In the genomic region with DNA sequence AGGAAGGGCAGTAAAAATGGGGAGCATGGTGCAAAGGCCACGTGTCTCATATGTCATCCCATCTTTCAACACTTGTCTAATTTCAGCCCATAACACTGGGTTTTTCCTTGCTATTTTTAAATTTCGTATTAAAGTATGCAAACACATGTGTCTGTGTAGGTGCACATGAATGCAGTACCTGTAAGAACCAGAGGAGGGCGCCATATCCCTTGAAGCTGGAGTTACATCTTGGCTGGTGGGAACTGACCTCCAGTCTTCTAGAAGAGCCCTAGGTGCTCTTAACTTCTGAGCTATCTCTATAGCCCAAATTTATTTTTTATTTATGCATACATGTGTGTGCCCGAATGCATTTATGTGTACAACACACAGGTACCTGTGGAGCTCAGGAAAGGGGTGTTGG, we compare ENCODE assay signal across 14 mouse cellular contexts. TPM values are rescaled to one million over a fixed set of nuclear protein-coding genes. Genes with fewer than 3 reads are reported as not detected.
DNase-seq lines count a peak whose midpoint lies in the region; ATAC-seq and TF ChIP-seq lines count a peak whose summit lies in the region.
"Had no signal": no experiment of that assay in that cellular context is flagged by ENCODE, and none has a peak within 500 bp of the region (broad histone marks: within the 10 kb centered on the region; RNA-seq: fewer than 3 reads in every experiment).

No protein-coding gene starts in this region.

- 67% methylated on average over 4 of the region's 4 CpGs for WGBS in heart, adult 2 months

- in situ Hi-C loops in Patski (cut with MboI; ENCODE audit: low pct_unique_long_range_greater_than_20kb): no loop called here

- no peaks in the 10 kb centered on the region for H3K4me1 ChIP-seq in heart, adult 2 months (ENCODE audit: control insufficient read depth, insufficient read depth, low read length)
- H3K4me1 ChIP-seq: hindbrain, embryonic 10.5 days; limb, embryonic 12.5 days; midbrain, embryonic 15.5 days had no signal

- H3K79me2 ChIP-seq in heart, adult 2 months (replicated peaks; ENCODE audit: control insufficient read depth, insufficient read depth, low read length): no peaks in the 10 kb centered on the region

- TF ChIP-seq CTCF in heart, adult 2 months (IDR thresholded peaks at IDR 0.05): peak; percentile 39
- peak; percentile 19 for TF ChIP-seq CTCF in Patski (IDR thresholded peaks at IDR 0.05)

- no peak for TF ChIP-seq EP300 in heart, adult 2 months (IDR thresholded peaks at IDR 0.05; ENCODE audit: insufficient read depth, low read depth, low read length)

- intact Hi-C loops in heart, adult 2 months (cut with DNase I): no loop called here
- intact Hi-C loops in heart, postnatal 36 days (cut with DNase I): no loop called here

- no peak for ATAC-seq in Patski
- ATAC-seq: midbrain, embryonic 15.5 days had no signal

- no peaks in the 10 kb centered on the region for H3K27me3 ChIP-seq in heart, adult 2 months (ENCODE audit: control insufficient read depth, insufficient read depth, low read length)
- H3K27me3 ChIP-seq in Patski: peaks cover 12% of the 10 kb centered on the region
- no peaks in the 10 kb centered on the region for H3K27me3 ChIP-seq in splenic B cell, adult 2 months (ENCODE audit: control insufficient read depth, insufficient read depth, low read length, poor library complexity, severe bottlenecking)
- H3K27me3 ChIP-seq: limb, embryonic 12.5 days; midbrain, embryonic 15.5 days had no signal

- no peaks in the 10 kb centered on the region for H3K36me3 ChIP-seq in heart, adult 2 months (ENCODE audit: control insufficient read depth, insufficient read depth, low read length)
- no peaks in the 10 kb centered on the region for H3K36me3 ChIP-seq in splenic B cell, adult 2 months (ENCODE audit: control insufficient read depth, insufficient read depth, low read length, poor library complexity, severe bottlenecking)
- H3K36me3 ChIP-seq: hindbrain, embryonic 10.5 days; limb, embryonic 12.5 days; midbrain, embryonic 15.5 days had no signal

- no peak overlapping the region for H3K9ac ChIP-seq in heart, adult 2 months (ENCODE audit: low read depth, low read length)
- H3K9ac ChIP-seq: limb, embryonic 12.5 days; midbrain, embryonic 15.5 days had no signal

- no peak overlapping the region for H3K27ac ChIP-seq in heart, adult 2 months
- H3K27ac ChIP-seq: hindbrain, embryonic 10.5 days; limb, embryonic 12.5 days; midbrain, embryonic 15.5 days had no signal

- TF ChIP-seq POLR2A in heart, adult 2 months (IDR thresholded peaks at IDR 0.05; ENCODE audit: insufficient read depth, low read depth, low read length): no peak

- DNase-seq in heart, adult 2 months: no peak
- DNase-seq in heart, postnatal 36 days: no peak
- DNase-seq in 416B (ENCODE audit: low read depth) (peak; percentile 23), Patski (ENCODE audit: low read depth, low spot score) (no peak)
- peak; percentile 39 for DNase-seq in splenic B cell, adult 2 months (ENCODE audit: low read depth, low spot score)
- no peak for DNase-seq in urinary bladder, postnatal 36 days (ENCODE audit: low spot score in 2 of 2)
- DNase-seq in embryo, embryonic 10.5 days (ENCODE audit: low spot score): no peak
- DNase-seq in urinary bladder, adult 2 months (ENCODE audit: low spot score): no peak
- DNase-seq: kidney, adult 8-10 months; right cerebral cortex, postnatal 25 days had no signal

- POLR2A ChIA-PET in Patski (lab: Charles Lee): interaction anchor here (0.7 kb wide), 1 partner anchor 211 kb away, joined by 4 read pairs; no protein-coding TSS in a partner anchor

- CTCF ChIA-PET in Patski (lab: Charles Lee): interaction anchor here (1.1 kb wide), 1 partner anchor 10 kb away, joined by 4 read pairs; no protein-coding TSS in a partner anchor

- H3K4me3 ChIP-seq in heart, adult 2 months: no peak overlapping the region
- H3K4me3 ChIP-seq: hindbrain, embryonic 10.5 days; limb, embryonic 12.5 days; midbrain, embryonic 15.5 days had no signal

RNA-seq across cellular contexts. Expression of gene Gm2174, which starts 30.2 kb away (rescaled TPM):
- under 1 TPM in 1 of 2 experiments, not detected in 1; 0.86 TPM for total RNA-seq in heart, adult 2 months (2021)
- polyA plus RNA-seq in heart, adult 2 months (2012; rRNA removed): 2.9 and 3.9 TPM in 2 replicates
- under 1 TPM; 0.79 to 0.92 TPM for total RNA-seq in heart, postnatal 36 days (2021)
- polyA plus RNA-seq in Patski (2021): not detected
- polyA plus RNA-seq in urinary bladder, adult 2 months (2012; rRNA removed): not detected in 2 replicates
- total RNA-seq: neutrophil, adult 5-6 weeks had no signal

RNA-seq across cellular contexts. Expression of gene Ints6l, which starts 37.1 kb away (rescaled TPM):
- 1 to 10 TPM; 4.8 to 4.9 TPM for total RNA-seq in heart, adult 2 months (2021)
- 10.9 and 20.8 TPM in 2 replicates for polyA plus RNA-seq in heart, adult 2 months (2012; rRNA removed)
- total RNA-seq in heart, postnatal 36 days (2021): 1 to 10 TPM; 5.5 to 6.7 TPM
- polyA plus RNA-seq in Patski (2021): 6.3 TPM
- 88.1 and 111 TPM in 2 replicates for polyA plus RNA-seq in urinary bladder, adult 2 months (2012; rRNA removed)

RNA-seq across cellular contexts. Expression of gene Smim10l2a, which starts 43.2 kb away (rescaled TPM):
- total RNA-seq in heart, adult 2 months (2021): under 1 TPM in 1 of 2 experiments, not detected in 1; 0.18 TPM
- polyA plus RNA-seq in heart, adult 2 months (2012; rRNA removed): 0.20 and 0.35 TPM in 2 replicates
- total RNA-seq in heart, postnatal 36 days (2021): not detected
- polyA plus RNA-seq in Patski (2021): 0.46 TPM
- 1.1 and 1.5 TPM in 2 replicates for polyA plus RNA-seq in urinary bladder, adult 2 months (2012; rRNA removed)
- total RNA-seq: neutrophil, adult 5-6 weeks had no signal

Comparison
In these comparisons a context has a peak if more than half of its experiments do, and no peak if none do; other contexts are left out.
1. DNase-seq: peak in 416B (single experiment) and splenic B cell, adult 2 months (single experiment); none in heart, adult 2 months (0 of 2), heart, postnatal 36 days (0 of 2), Patski (single experiment), urinary bladder, postnatal 36 days (0 of 2), embryo, embryonic 10.5 days (single experiment) and urinary bladder, adult 2 months (single experiment).